Mouse (Mus musculus): ENCODE measurements around the gene Srms.
A peak's percentile ranks its signal among the peaks of the same experiment; 100 is the strongest.
"Not testable (repeated sequence)": the region's sequence is repeated elsewhere in the genome, so short reads cannot be mapped to it uniquely, and the experiment has no call there.

Gene Srms

DNA sequence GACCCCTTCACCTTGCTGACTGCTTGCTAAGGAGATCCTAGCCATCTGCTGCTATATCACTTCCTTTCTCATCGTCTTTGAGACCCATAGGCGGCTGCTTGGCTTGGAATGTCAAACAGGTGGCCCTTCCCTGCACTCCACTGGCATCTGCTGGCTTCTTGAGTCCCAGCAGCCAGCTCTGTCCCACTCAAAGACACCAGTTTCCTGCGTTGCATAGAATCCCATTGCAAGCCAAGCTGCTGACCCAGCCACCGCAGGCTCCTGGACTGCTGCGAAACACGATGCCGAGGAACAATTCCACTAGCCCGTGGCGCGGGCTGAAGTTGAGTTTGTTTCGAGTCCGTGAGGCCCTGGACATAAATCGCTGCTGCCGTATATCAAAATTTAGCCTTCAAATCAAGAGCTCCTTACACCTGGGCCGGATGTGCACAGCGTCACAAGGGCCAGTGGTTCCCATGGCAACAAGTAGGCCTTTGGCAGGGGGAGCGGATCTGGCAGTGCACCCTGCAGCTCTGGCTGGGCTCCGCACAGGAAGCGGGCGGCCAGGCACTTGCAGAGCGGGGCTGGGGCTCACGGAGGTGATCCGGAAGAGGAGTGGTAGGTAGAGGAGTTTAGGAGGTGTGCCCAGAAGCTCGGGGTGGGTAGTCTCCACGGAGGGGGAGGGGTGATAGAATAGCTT is 6.7 kb upstream of the Srms start, which contains the start of gene Fndc11:
Gene Fndc11, plus strand, starts transcription at position 476 of the 679 bp plus-strand sequence.
- DNase-seq, result peak; percentile 77

DNA sequence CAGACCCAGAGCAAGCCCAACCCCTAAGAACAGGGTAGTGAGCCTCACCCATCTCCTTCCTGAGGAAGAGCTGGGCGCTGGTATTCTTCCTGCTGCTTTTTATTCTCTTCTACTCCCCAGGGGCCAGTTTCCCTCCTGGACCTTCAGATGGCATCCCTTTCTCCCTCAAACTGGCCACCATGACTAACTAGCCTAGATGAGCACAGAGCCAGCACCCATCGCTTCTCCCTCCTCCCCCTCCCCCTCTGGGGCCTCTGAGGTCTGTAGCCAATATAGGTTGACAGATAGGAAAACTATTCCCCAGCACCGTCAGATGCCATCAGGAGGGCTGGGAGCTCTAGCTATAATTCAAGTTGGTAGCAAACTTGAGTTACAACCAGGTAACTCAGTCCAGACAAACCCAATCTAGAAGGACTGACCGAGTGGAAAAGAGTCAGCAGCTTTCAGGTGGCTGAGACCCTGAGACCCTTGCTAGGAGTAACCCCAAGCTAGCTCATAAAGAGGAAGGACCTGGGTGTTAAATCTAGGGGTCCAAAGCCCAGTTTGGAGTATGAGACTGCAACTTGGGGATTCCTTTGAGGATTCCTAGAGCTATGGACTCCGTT is 6.0 kb upstream of the Srms start:
- no peak for DNase-seq

DNA sequence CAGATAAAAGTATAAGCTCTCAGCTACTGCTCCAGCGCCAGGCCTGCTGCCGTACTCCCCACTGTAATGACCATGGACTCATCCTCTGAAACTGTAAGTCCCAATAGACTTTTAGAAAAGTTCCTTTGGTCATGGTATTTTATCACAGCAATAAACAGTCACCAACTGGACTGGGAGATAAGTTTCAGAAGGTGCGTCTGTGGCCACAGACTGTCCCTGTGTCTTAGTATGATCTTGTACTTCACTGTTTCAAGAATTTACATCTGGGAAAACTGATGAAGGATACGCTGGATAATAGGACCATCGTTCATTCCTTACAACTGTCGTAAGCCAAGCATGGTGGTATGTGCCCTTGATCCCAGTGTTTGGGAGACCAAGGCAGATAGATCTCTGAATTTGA is 3.1 kb upstream of the Srms start:
- no peak for DNase-seq

GRCm38 (mm10) chr2:181212389-181213020 is 480 bp downstream of the Srms start:
- DNase-seq, result no peak

GRCm38 (mm10) chr2:181206118-181206517 is 6.9 kb downstream of the Srms start:
- DNase-seq, result no peak

DNA sequence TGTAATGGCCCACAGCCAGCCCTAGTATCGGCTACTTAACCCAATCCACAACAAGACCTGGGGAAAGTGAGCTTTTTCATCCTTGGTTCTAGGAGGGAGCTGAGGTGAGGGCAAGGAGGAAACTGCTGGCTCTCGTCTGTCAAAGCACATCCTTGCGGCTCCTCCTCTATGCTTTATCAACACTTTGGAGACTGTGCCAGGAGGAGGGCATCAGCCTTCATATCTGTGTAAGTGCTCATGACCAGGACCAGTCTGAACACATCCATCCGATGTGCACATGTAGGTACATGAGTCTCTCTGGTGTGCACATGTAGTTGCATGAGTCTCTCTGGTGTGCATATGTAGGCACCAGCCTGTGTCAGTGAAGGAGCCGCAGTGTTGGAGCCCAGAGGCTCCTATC is 7.3 kb downstream of the Srms start:
- DNase-seq, result no peak

- no peak for DNase-seq
Measured at GRCm38 (mm10) chr2:181202886-181203285, 10.1 kb downstream of the Srms start.

GRCm38 (mm10) chr2:181202422-181202821 is 10.6 kb downstream of the Srms start, which contains the start of gene Ptk6:
Gene Ptk6, minus strand, starts transcription at chr2:181202789.
- no peak for DNase-seq

DNA sequence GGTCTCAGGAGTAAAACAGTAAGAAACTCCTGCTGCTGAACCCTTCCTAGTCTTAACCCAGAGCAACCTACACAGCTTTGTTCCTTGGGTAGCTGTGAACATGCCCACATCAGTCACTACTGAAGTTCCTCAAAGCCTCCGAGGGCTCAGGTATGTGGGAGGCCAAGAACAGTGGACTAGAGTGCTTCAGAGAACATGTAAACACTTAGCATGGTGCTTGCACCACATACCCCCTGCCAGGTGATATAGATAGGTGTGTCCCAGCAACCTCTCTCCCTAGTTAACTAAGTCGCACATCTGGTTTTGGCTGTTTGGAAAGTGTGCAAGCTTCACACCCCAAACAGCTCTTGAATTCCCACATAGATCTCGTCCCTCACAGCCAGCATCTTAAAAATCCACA is 11.4 kb downstream of the Srms start:
- no peak for DNase-seq

DNA sequence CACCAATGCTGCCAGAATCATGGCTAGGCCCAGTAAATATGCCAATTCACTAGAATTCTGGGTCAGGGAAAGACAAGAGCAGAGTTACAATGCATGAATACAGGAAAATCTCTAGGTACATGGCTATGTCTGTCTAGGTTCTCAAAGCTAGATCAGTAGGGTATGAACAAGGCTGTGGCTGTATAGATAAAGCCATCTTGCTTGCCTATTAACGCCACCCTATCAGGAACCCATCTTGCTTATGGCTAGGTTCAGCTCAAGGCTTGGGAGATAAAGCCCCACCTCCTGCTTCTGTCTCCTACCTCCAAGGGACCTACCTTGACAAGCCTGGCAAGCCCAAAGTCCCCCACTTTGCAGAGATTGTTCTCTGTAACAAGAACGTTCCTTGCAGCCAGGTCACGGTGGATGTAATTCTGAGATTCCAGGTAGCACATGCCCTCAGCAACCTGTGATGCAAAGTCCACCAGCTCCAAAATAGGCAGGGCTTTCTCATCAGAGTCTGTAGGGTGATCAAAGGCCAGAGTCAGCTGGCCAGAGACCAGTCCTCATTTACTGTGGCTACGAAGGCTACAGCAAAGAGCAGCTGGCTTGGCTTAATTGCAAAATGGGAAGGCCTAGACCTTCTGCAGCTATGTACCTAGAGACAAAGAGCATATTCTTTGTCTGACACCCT is 16.2 kb downstream of the Srms start:
- no peak for DNase-seq

DNA sequence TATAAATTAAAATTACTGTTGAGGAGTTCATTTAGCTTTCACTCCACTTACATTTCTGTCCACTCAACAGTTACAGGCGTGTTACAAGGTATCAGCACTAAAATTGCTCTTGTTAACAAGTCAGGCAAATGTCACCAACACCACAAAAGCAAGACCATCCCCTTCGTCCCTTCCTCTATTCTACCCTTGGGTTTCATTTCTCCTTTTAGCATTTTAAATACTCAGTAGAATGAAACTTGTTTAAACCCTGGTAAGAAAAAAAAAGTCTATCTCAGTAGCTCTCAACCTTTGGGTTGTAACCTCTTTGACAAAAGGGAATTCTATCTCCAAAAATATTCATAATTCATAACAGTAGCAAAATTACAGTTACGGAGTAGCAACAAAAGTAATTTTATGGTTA is 19.9 kb downstream of the Srms start:
- DNase-seq, result no peak

DNA sequence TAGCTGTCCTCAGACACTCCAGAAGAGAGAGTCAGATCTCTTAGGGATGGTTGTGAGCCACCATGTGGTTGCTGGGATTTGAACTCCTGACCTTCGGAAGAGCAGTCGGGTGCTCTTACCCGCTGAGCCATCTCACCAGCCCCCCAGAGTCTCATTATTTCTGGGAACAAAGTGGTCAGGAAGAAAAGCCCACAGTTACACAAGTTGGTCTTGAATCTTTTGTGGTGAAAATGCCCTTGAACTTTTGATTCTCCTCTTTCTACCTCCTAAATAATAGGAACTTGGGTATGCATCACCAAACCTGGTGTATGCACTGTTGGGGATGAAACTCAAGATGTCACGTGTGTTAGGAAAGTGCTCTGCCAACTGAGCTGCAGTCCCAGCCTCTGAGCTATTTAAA is 21.0 kb downstream of the Srms start:
- DNase-seq, result no peak

DNA sequence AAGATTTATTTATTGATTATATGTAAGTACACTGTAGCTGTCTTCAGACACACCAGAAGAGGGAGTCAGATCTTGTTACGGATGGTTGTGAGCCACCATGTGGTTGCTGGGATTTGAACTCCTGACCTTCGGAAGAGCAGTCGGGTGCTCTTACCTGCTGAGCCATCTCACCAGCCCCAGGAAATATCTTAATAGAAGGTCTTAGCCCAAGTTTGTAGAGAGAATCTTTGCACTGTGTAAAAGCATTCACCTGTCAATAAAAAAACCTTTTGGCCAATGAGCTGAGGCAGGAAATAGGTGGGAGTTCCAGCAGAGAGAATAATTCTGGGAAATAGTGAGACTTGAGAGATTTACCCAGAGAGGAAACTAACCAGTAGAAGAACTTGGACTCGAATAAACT is 21.6 kb downstream of the Srms start:
- not testable (repeated sequence) for DNase-seq

DNA sequence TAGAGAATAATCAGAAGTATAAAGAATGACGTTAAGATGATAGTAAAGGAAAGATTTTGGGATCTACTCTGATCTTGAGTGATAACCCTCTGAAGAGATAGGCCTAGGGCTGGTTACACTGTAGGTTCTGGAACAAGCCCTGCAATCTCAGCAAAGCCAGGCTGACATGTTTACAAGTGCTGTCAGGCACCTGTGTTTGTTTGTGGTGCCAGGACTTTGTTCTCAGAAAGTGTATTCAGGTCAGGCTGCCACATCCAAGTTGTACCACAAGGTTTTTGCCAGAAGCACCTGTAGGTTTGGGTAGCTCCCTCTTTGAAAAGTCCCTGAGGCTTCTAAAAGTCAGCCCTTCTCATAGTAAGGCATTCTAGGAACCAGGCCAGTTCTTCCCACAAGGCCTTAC is 23.7 kb downstream of the Srms start:
- no peak for DNase-seq

DNA sequence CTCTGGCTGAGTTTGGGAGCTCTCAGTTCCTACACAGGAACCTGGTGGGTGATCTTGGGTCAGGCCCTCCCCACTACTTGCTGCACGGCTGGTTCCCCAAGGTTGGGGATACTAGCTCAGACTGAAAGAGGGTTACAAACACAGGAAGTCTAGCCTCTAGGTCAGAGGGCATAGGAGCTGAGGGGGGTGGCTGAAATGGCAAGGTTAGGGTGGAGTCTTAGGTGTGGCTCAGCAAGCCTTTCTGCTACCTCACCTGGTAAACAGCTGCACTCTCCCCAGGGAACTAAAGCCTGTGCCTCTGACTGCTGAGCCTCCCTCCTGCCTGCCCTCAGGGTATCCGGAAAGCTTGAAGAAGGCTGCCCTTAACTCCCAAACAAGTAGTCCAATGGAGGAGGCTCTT is 24.3 kb downstream of the Srms start:
- no peak for DNase-seq

GRCm38 (mm10) chr2:181187121-181188000 is 25.6 kb downstream of the Srms start, which contains the start of gene Ppdpf:
Gene Ppdpf, plus strand, starts transcription at chr2:181187247.
- peak; percentile 93 for DNase-seq

DNA sequence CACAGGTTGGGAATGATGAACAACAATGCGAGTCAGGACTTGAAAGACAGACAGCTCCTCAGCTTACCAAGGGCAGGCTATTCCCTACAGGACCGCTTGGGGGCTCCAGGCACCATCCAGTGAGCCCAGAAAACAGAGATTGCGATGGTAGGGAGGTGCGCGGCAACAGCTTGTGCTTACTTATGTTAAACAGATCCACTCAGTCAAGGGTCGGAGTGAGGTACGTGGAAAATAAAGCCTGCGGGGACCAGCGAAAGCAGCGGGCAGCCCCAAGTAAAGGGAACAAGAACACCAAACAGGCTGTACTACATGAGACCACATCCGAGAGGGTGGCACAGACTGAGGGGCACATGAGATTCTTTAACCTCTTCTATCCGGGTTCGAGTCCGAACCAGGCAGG is 26.4 kb downstream of the Srms start:
- peak; percentile 93 for DNase-seq

DNA sequence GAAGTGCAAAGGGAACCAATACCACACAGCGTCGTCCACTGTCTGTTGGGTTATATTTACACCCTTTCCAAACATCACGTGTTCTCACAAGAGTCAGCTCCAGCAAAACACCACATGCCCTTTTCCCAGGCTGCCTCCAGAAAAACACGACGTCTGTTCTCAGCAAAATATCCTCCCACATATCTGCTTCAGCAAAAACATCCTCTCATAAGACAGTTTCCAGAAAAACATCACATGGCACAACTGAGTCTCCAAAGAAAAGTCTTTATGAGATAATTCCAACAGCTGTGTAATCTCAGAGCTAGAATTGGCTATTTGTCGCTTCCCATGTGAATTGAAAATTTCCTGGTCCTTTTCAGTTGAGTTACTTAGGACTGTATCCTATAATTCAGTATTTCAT is 32.1 kb downstream of the Srms start:
- DNase-seq, result no peak

DNA sequence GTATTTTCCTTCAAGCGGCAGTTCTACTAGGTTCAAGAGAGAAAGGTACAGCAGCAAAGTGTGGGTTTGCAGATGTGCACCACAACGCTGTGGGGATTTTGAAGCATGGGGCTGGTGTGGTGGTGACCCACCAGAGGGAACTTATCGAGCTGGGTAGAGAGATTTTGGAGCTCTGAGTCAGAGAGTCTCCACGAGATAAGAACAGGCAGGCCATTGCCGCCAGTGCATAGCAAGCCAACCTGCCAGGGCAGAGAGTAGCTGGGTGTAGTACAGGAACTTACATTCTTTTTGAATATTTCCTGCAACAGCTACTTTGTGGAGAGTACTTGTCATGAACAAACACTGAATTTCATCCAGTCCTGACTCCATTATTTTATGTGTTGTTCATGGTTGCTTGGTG is 34.5 kb downstream of the Srms start:
- no peak for DNase-seq

DNA sequence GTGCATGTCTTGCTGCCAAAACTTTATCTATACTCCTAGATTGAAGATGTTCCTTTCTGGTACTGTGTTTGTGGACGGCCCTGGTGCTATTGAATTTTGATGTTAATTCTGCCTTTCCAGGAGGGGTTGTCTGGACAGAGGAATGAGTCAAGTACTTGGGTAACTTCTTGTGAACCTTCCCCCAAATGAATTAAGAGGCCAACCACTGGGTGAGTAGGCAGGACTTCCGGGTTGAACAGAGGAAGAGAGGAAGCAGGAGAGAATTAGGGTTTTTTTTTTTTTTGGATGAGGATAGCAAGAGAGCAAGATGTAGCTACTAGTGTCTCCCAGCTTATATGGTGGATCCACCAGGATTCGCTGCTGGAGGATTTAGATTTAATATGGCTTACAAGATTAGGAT is 35.0 kb downstream of the Srms start:
- DNase-seq, result no peak

- no peak for DNase-seq
Measured at GRCm38 (mm10) chr2:181174646-181175045, 38.3 kb downstream of the Srms start.

GRCm38 (mm10) chr2:181166469-181166868 is 46.5 kb downstream of the Srms start:
- no peak for DNase-seq

DNA sequence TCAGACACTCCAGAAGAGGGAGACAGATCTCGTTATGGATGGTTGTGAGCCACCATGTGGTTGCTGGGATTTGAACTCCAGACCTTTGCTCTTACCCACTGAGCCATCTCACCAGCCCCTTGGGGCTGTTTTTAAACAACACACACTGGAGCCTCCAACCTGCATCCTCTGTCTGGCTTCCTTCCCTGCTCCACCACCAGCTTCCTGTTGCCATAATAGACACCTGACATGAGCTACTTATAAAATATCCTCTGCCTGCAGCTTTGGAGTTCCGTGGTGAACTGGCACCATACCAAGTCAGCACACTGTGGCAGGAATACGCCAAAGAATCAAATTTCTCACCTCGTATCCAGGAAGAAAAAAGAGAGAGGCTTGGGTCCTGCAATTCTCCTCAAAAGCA is 52.2 kb downstream of the Srms start:
- DNase-seq, result no peak

All from retina, postnatal 1 day (tissue).